ENCODE assay signal across 25 mouse cellular contexts in genomic region chr11:66232891-66233290, GRCm38 (mm10).
DNase-seq lines count a peak whose midpoint lies in the region; ATAC-seq and TF ChIP-seq lines count a peak whose summit lies in the region.
"Had no signal": no experiment of that assay in that cellular context is flagged by ENCODE, and none has a peak within 500 bp of the region (broad histone marks: within the 10 kb centered on the region; RNA-seq: fewer than 3 reads in every experiment).

No protein-coding gene starts in this region.

- no peaks in the 10 kb centered on the region for H3K9me3 ChIP-seq in kidney, postnatal 0 days (replicated peaks; ENCODE audit: low read length)
- H3K9me3 ChIP-seq in intestine, postnatal 0 days (ENCODE audit: control insufficient read depth) = no peaks in the 10 kb centered on the region
- H3K9me3 ChIP-seq: embryonic facial prominence, embryonic 13.5 days; forebrain, embryonic 13.5 days; heart, embryonic 13.5 days; limb, embryonic 15.5 days; midbrain, embryonic 10.5 days had no signal

- peak; percentile 53 to 55 for DNase-seq in cerebellum, postnatal 10 days
- no peak for DNase-seq in cerebellum, adult 9-11 months
- DNase-seq in kidney, postnatal 0 days (ENCODE audit: low spot score) = peak; percentile 4
- no peak for DNase-seq in kidney, adult 18-20 months
- DNase-seq in lung, postnatal 10 days = peak; percentile 3
- no peak for DNase-seq in lung, postnatal 36 days
- DNase-seq in NIH3T3 (ENCODE audit: low read depth) = peak; percentile 47
- DNase-seq: cerebellum, postnatal 25 days; gastrocnemius, postnatal 14 days; heart, adult 2 months; heart, postnatal 14 days; kidney, adult 11 months; kidney, postnatal 14 days; layer of hippocampus, adult 9-11 months; right cerebral cortex, postnatal 4 days; thymus, postnatal 14 days had no signal

- H3K27me3 ChIP-seq in kidney, postnatal 0 days (ENCODE audit: insufficient read depth, low read length) = no peaks in the 10 kb centered on the region
- H3K27me3 ChIP-seq in intestine, postnatal 0 days (replicated peaks; ENCODE audit: control insufficient read depth, insufficient read depth, low read length) = no peaks in the 10 kb centered on the region
- H3K27me3 ChIP-seq: embryonic facial prominence, embryonic 13.5 days; forebrain, embryonic 13.5 days; heart, embryonic 13.5 days; limb, embryonic 15.5 days had no signal

- H3K4me1 ChIP-seq in kidney, postnatal 0 days (replicated peaks; ENCODE audit: insufficient read depth, low read length) = no peaks in the 10 kb centered on the region
- no peaks in the 10 kb centered on the region for H3K4me1 ChIP-seq in intestine, postnatal 0 days (replicated peaks; ENCODE audit: control insufficient read depth, insufficient read depth, low read length)
- H3K4me1 ChIP-seq: embryonic facial prominence, embryonic 13.5 days; heart, embryonic 13.5 days; limb, embryonic 15.5 days; midbrain, embryonic 10.5 days had no signal

- no peak overlapping the region for H3K9ac ChIP-seq in kidney, postnatal 0 days (ENCODE audit: low read depth, low read length)
- no peak overlapping the region for H3K9ac ChIP-seq in intestine, postnatal 0 days (ENCODE audit: low read depth, low read length)
- H3K9ac ChIP-seq: embryonic facial prominence, embryonic 13.5 days; forebrain, embryonic 13.5 days; heart, embryonic 13.5 days; limb, embryonic 15.5 days; liver, embryonic 14.5 days had no signal

- 7% methylated on average over 1 of the region's 1 CpGs for WGBS in kidney, postnatal 0 days
- 14% methylated on average over 1 of the region's 1 CpGs for WGBS in intestine, postnatal 0 days

- ATAC-seq in kidney, postnatal 0 days (replicated peaks; ENCODE audit: low FRiP score, low read depth) = no peak
- no peak for ATAC-seq in intestine, postnatal 0 days
- ATAC-seq: forebrain, embryonic 13.5 days; hindbrain, postnatal 0 days had no signal

- H3K27ac ChIP-seq in kidney, postnatal 0 days = no peak overlapping the region
- no peak overlapping the region for H3K27ac ChIP-seq in intestine, postnatal 0 days (ENCODE audit: low read depth, low read length)
- H3K27ac ChIP-seq: embryonic facial prominence, embryonic 13.5 days; forebrain, embryonic 13.5 days; heart, adult 2 months; heart, embryonic 13.5 days; hindbrain, postnatal 0 days; left cerebral cortex, adult 2 months; limb, embryonic 15.5 days; liver, embryonic 14.5 days; midbrain, embryonic 10.5 days had no signal

- no peak for TF ChIP-seq CTCF in kidney, postnatal 0 days (IDR thresholded peaks at IDR 0.05; ENCODE audit: low read depth)
- TF ChIP-seq CTCF in intestine, postnatal 0 days (IDR thresholded peaks at IDR 0.05; ENCODE audit: low read depth) = no peak

- H3K4me2 ChIP-seq in kidney, postnatal 0 days (ENCODE audit: low read length) = no peak overlapping the region
- no peak overlapping the region for H3K4me2 ChIP-seq in intestine, postnatal 0 days (replicated peaks; ENCODE audit: low read depth)
- H3K4me2 ChIP-seq: embryonic facial prominence, embryonic 13.5 days; forebrain, embryonic 13.5 days; heart, embryonic 13.5 days; limb, embryonic 15.5 days had no signal

- no peak overlapping the region for H3K4me3 ChIP-seq in kidney, postnatal 0 days (replicated peaks; ENCODE audit: low read depth, low read length)
- H3K4me3 ChIP-seq in intestine, postnatal 0 days (ENCODE audit: low read depth, low read length) = no peak overlapping the region
- H3K4me3 ChIP-seq: embryonic facial prominence, embryonic 13.5 days; forebrain, embryonic 13.5 days; heart, adult 2 months; heart, embryonic 13.5 days; left cerebral cortex, adult 2 months; limb, embryonic 15.5 days; midbrain, embryonic 10.5 days had no signal

- no peaks in the 10 kb centered on the region for H3K36me3 ChIP-seq in kidney, postnatal 0 days (ENCODE audit: insufficient read depth, low read length)
- H3K36me3 ChIP-seq in intestine, postnatal 0 days (ENCODE audit: control insufficient read depth, insufficient read depth) = no peaks in the 10 kb centered on the region
- H3K36me3 ChIP-seq: embryonic facial prominence, embryonic 13.5 days; heart, embryonic 13.5 days; limb, embryonic 15.5 days; midbrain, embryonic 10.5 days had no signal

Comparison
In these comparisons a context has a peak if more than half of its experiments do, and no peak if none do; other contexts are left out.
1. DNase-seq: peak in cerebellum, postnatal 10 days (2 of 2), kidney, postnatal 0 days (single experiment), lung, postnatal 10 days (single experiment) and NIH3T3 (single experiment); none in cerebellum, adult 9-11 months (single experiment), kidney, adult 18-20 months (single experiment) and lung, postnatal 36 days (single experiment).